Mouse (Mus musculus): ENCODE results near the gene Coa6.

DNA sequence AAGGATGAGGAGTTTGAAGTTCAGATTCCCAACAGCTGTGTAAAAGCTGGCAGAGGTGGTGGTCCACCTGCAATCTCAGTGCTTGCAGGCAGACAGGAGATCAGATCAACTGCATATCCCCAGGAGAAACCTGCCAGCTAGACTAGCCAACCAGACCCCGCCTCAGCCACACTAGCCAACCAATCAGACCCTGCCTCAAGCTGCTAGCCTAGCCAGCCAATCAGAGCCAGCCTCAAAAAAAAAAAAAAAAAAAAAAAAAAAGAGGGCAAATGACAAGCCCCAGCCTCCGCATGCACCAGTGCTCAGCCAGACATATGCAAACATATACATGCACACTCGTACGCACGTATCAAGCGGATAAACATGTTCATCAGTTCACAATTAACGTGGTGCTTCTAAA lies 33.1 kb downstream of the Coa6 start:
- TF ChIP-seq CTCF (conservative IDR thresholded peaks at IDR 0.05 in 1 of 2, IDR thresholded peaks at IDR 0.05 in 1 of 2; ENCODE audit: low read depth in 2 of 2, low read length in 2 of 2) = no peak
- no peak for TF ChIP-seq NRF1 (IDR thresholded peaks at IDR 0.05; ENCODE audit: low read depth, low read length)
- no peak for TF ChIP-seq POLR2A (IDR thresholded peaks at IDR 0.05; ENCODE audit: low read depth, low read length)
- TF ChIP-seq HCFC1 (IDR thresholded peaks at IDR 0.05; ENCODE audit: low read depth, low read length) = no peak
- TF ChIP-seq E2F4 (IDR thresholded peaks at IDR 0.05; ENCODE audit: insufficient replicate concordance, low read depth, low read length) = no peak
- TF ChIP-seq USF1 (IDR thresholded peaks at IDR 0.05; ENCODE audit: low read depth, low read length) = no peak
- no peak for TF ChIP-seq MAZ (IDR thresholded peaks at IDR 0.05; ENCODE audit: low read depth, low read length)
- no peak for TF ChIP-seq TCF12 (IDR thresholded peaks at IDR 0.05; ENCODE audit: low read depth, low read length)
- no peak for TF ChIP-seq TBP (conservative IDR thresholded peaks at IDR 0.05; ENCODE audit: low read depth, low read length)
- no peak for TF ChIP-seq ELF1 (IDR thresholded peaks at IDR 0.05; ENCODE audit: low read depth, low read length)
- no peak for TF ChIP-seq EP300 (IDR thresholded peaks at IDR 0.05; ENCODE audit: low read length)
- no peak for TF ChIP-seq JUND (conservative IDR thresholded peaks at IDR 0.05; ENCODE audit: low read depth, low read length)
- TF ChIP-seq USF2 (conservative IDR thresholded peaks at IDR 0.05; ENCODE audit: low read depth, low read length) = no peak
- TF ChIP-seq SMC3 (IDR thresholded peaks at IDR 0.05; ENCODE audit: low read depth, low read length) = no peak

Data from CH12.LX (cell line).